Mouse (Mus musculus): ENCODE results near the gene Cd2. TPM values are rescaled to one million over a fixed set of nuclear protein-coding genes. Genes with fewer than 3 reads are reported as not detected.

The Cd2 gene
- total RNA-seq, 2 experiments from 2014 or later, result not detected

- DNase-seq (ENCODE audit: extremely low spot score in 1 of 2, low spot score in 1 of 2), result no peak
Observed at GRCm38 (mm10) chr3:101276501-101277320, 11.0 kb downstream of the Cd2 start.

- no peak for DNase-seq (ENCODE audit: extremely low spot score in 1 of 2, low spot score in 1 of 2)
Observed at GRCm38 (mm10) chr3:101275636-101276300, 12.0 kb downstream of the Cd2 start.

- DNase-seq (ENCODE audit: extremely low spot score in 1 of 2, low spot score in 1 of 2), result no peak
Observed at GRCm38 (mm10) chr3:101274794-101275193, 12.9 kb downstream of the Cd2 start.

- peak in 1 of 2 experiments; percentile 46 for DNase-seq (ENCODE audit: extremely low spot score in 1 of 2, low spot score in 1 of 2)
Observed at GRCm38 (mm10) chr3:101274041-101274770, 13.5 kb downstream of the Cd2 start.

GRCm38 (mm10) chr3:101272166-101272565 is 15.6 kb downstream of the Cd2 start:
- no peak for DNase-seq (ENCODE audit: extremely low spot score in 1 of 2, low spot score in 1 of 2)

- DNase-seq (ENCODE audit: extremely low spot score in 1 of 2, low spot score in 1 of 2), result no peak
Observed at GRCm38 (mm10) chr3:101270833-101271232, 16.9 kb downstream of the Cd2 start.

- no peak for DNase-seq (ENCODE audit: extremely low spot score in 1 of 2, low spot score in 1 of 2)
Observed at GRCm38 (mm10) chr3:101268361-101268760, 19.4 kb downstream of the Cd2 start.

- no peak for DNase-seq (ENCODE audit: extremely low spot score in 1 of 2, low spot score in 1 of 2)
Observed at GRCm38 (mm10) chr3:101265561-101266091, 22.1 kb downstream of the Cd2 start.

GRCm38 (mm10) chr3:101258976-101259375 is 28.8 kb downstream of the Cd2 start:
- no peak for DNase-seq (ENCODE audit: extremely low spot score in 1 of 2, low spot score in 1 of 2)

GRCm38 (mm10) chr3:101256090-101256489 is 31.6 kb downstream of the Cd2 start:
- DNase-seq (ENCODE audit: extremely low spot score in 1 of 2, low spot score in 1 of 2), result no peak

- DNase-seq (ENCODE audit: extremely low spot score in 1 of 2, low spot score in 1 of 2), result no peak
Observed at GRCm38 (mm10) chr3:101252141-101252540, 35.6 kb downstream of the Cd2 start.

- DNase-seq (ENCODE audit: extremely low spot score in 1 of 2, low spot score in 1 of 2), result no peak
Observed at GRCm38 (mm10) chr3:101249846-101250245, 37.9 kb downstream of the Cd2 start.

- DNase-seq (ENCODE audit: extremely low spot score in 1 of 2, low spot score in 1 of 2), result no peak
Observed at GRCm38 (mm10) chr3:101245212-101245611, 42.5 kb downstream of the Cd2 start.

- DNase-seq (ENCODE audit: extremely low spot score in 1 of 2, low spot score in 1 of 2), result no peak
Observed at GRCm38 (mm10) chr3:101243002-101243401, 44.7 kb downstream of the Cd2 start.

- DNase-seq (ENCODE audit: extremely low spot score in 1 of 2, low spot score in 1 of 2), result no peak
Observed at GRCm38 (mm10) chr3:101241866-101242265, 45.9 kb downstream of the Cd2 start.

- no peak for DNase-seq (ENCODE audit: extremely low spot score in 1 of 2, low spot score in 1 of 2)
Observed at GRCm38 (mm10) chr3:101240859-101241258, 46.9 kb downstream of the Cd2 start.

- no peak for DNase-seq (ENCODE audit: extremely low spot score in 1 of 2, low spot score in 1 of 2)
Observed at GRCm38 (mm10) chr3:101239236-101239635, 48.5 kb downstream of the Cd2 start.

GRCm38 (mm10) chr3:101238695-101239094 is 49.0 kb downstream of the Cd2 start:
- DNase-seq (ENCODE audit: extremely low spot score in 1 of 2, low spot score in 1 of 2), result no peak

GRCm38 (mm10) chr3:101236995-101237808 is 50.5 kb downstream of the Cd2 start:
- DNase-seq (ENCODE audit: extremely low spot score in 1 of 2, low spot score in 1 of 2), result peak in 1 of 2 experiments; percentile 18

GRCm38 (mm10) chr3:101236261-101236660 is 51.5 kb downstream of the Cd2 start:
- DNase-seq (ENCODE audit: extremely low spot score in 1 of 2, low spot score in 1 of 2), result no peak

All from layer of hippocampus, postnatal 25 days (tissue).